In genomic region chr12:24701621-24702020, GRCm38 (mm10) we compare ENCODE assay signal across 3 mouse cellular contexts. TPM values are rescaled to one million over a fixed set of nuclear protein-coding genes. Genes with fewer than 3 reads are reported as not detected.
"Had no signal": no experiment of that assay in that cellular context is flagged by ENCODE, and none has a peak within 500 bp of the region (broad histone marks: within the 10 kb centered on the region; RNA-seq: fewer than 3 reads in every experiment).

No protein-coding gene starts in this region.

RNA-seq across cellular contexts. Expression of gene Cys1, which starts 20.0 kb away (rescaled TPM):
- total RNA-seq: megakaryocyte, adult 5-6 weeks; monocyte, adult 5-6 weeks; neutrophil, adult 5-6 weeks had no signal
